Mouse (Mus musculus) CH12.LX (cell line): ENCODE measurements around the gene Gm20671. TPM values are rescaled to one million over a fixed set of nuclear protein-coding genes. Genes with fewer than 3 reads are reported as not detected.

Experiments
- DNase-seq: peaks from one replicate; pipeline ENCODE4 v3.0.0-alpha.2; 2013; ENCODE audit errors: extremely low read depth
- H3K27ac ChIP-seq: 2 replicates; pipeline ENCODE4 v1.5.1; 2012; ENCODE audit warnings: low read depth, mild to moderate bottlenecking, control low read depth, moderate library complexity; ENCODE audit not compliant: insufficient read depth
- H3K27me3 ChIP-seq: replicated peaks from 2 replicates; pipeline ENCODE3; 2012; ENCODE audit warnings: inconsistent platforms
- H3K36me3 ChIP-seq, 2 experiments: replicated peaks in 1 of 2; 2 replicates each; pipeline versions ENCODE3 to v1.6.1; 2012; ENCODE audit warnings: inconsistent platforms in 1 of 2, low read length in 1 of 2, mild to moderate bottlenecking in 1 of 2, mixed read lengths in 1 of 2, moderate library complexity in 1 of 2; ENCODE audit not compliant: control insufficient read depth in 1 of 2, insufficient read depth in 1 of 2
- H3K4me1 ChIP-seq, 2 experiments: 2 replicates each; pipeline ENCODE4 v1.6.1; 2012; ENCODE audit warnings: inconsistent platforms in 1 of 2, moderate library complexity in 1 of 2; ENCODE audit not compliant: insufficient read depth in 2 of 2, control insufficient read depth in 1 of 2
- H3K4me2 ChIP-seq: 2 replicates; pipeline ENCODE4 v1.6.1; 2012; ENCODE audit warnings: low read depth, mild to moderate bottlenecking, control low read depth; ENCODE audit not compliant: poor library complexity, insufficient read depth, severe bottlenecking
- H3K4me3 ChIP-seq, 3 experiments: fragments of 150-350 bp in 1 of 3; sonication (generic) in 1 of 3; replicated peaks in 1 of 3; 2 replicates each; pipeline versions ENCODE3 to v1.5.1; 2011 to 2012; ENCODE audit warnings: low read depth in 2 of 3, low read length in 2 of 3, mild to moderate bottlenecking in 2 of 3, moderate library complexity in 2 of 3, control low read depth in 1 of 3, improper control_type of control experiment in 1 of 3, inconsistent platforms in 1 of 3, mixed read lengths in 1 of 3; ENCODE audit not compliant: poor library complexity in 1 of 3
- H3K79me2 ChIP-seq: replicated peaks from 2 replicates; pipeline ENCODE4 v1.6.1; 2012; ENCODE audit warnings: mild to moderate bottlenecking, moderate library complexity; ENCODE audit not compliant: control insufficient read depth, poor library complexity, insufficient read depth, severe bottlenecking; ENCODE audit errors: extremely low read depth
- H3K9ac ChIP-seq: 2 replicates; pipeline ENCODE4 v1.6.1; 2012; ENCODE audit warnings: low read depth, mild to moderate bottlenecking, control low read depth, moderate library complexity; ENCODE audit not compliant: insufficient read depth
- H3K9me3 ChIP-seq: replicated peaks from 2 replicates; pipeline ENCODE3; 2012; ENCODE audit warnings: low read length, inconsistent platforms, mixed read lengths
- BHLHE40 ChIP-seq: IDR thresholded peaks from 2 replicates; pipeline ENCODE4 v1.6.1; 2011; ENCODE audit warnings: mild to moderate bottlenecking, low read depth, low read length, improper control_type of control experiment
- CHD1 ChIP-seq: IDR thresholded peaks from 2 replicates; pipeline ENCODE4 v1.6.1; 2012; ENCODE audit warnings: low read depth, low read length, improper control_type of control experiment, inconsistent platforms
- CHD2 ChIP-seq: IDR thresholded peaks from 2 replicates; pipeline ENCODE4 v1.6.1; 2011; ENCODE audit warnings: low read length, improper control_type of control experiment
- CTCF ChIP-seq, 2 experiments: IDR thresholded peaks in 1 of 2; conservative IDR thresholded peaks in 1 of 2; 2 replicates each; pipeline ENCODE4 v1.5.1; 2011 to 2012; ENCODE audit warnings: low read depth in 2 of 2, low read length in 2 of 2, improper control_type of control experiment in 1 of 2, inconsistent platforms in 1 of 2, mild to moderate bottlenecking in 1 of 2, moderate library complexity in 1 of 2
- ETS1 ChIP-seq: conservative IDR thresholded peaks from 2 replicates; pipeline ENCODE4 v1.6.1; 2012; ENCODE audit warnings: low read depth, mild to moderate bottlenecking, inconsistent platforms, low read length, improper control_type of control experiment, moderate library complexity
- JUN ChIP-seq: IDR thresholded peaks from 2 replicates; pipeline ENCODE4 v1.6.1; 2011; ENCODE audit warnings: low read depth, mild to moderate bottlenecking, low read length, improper control_type of control experiment, moderate library complexity; ENCODE audit not compliant: insufficient read depth
- JUND ChIP-seq: conservative IDR thresholded peaks from 2 replicates; pipeline ENCODE4 v1.6.1; 2011; ENCODE audit warnings: low read depth, low read length, improper control_type of control experiment
- KAT2A ChIP-seq: IDR thresholded peaks from 2 replicates; pipeline ENCODE4 v1.6.1; 2012; ENCODE audit warnings: low read length, improper control_type of control experiment, inconsistent platforms; ENCODE audit not compliant: insufficient replicate concordance
- MAX ChIP-seq: IDR thresholded peaks from 2 replicates; pipeline ENCODE4 v1.6.1; 2011; ENCODE audit warnings: low read length, improper control_type of control experiment
- MEF2A ChIP-seq: IDR thresholded peaks from 2 replicates; pipeline ENCODE4 v1.6.1; 2014; ENCODE audit warnings: low read depth, mild to moderate bottlenecking, inconsistent platforms, low read length, improper control_type of control experiment, borderline replicate concordance
- NELFE ChIP-seq: IDR thresholded peaks from 2 replicates; pipeline ENCODE4 v1.6.1; 2011; ENCODE audit warnings: low read depth, low read length, improper control_type of control experiment
- NRF1 ChIP-seq: IDR thresholded peaks from 2 replicates; pipeline ENCODE4 v1.6.1; 2014; ENCODE audit warnings: low read depth, mild to moderate bottlenecking, inconsistent platforms, low read length, improper control_type of control experiment, moderate library complexity
- PAX5 ChIP-seq: IDR thresholded peaks from 2 replicates; pipeline ENCODE4 v1.6.1; 2012; ENCODE audit warnings: low read length, inconsistent platforms, mixed read lengths
- POLR2A ChIP-seq: IDR thresholded peaks from 2 replicates; pipeline ENCODE4 v1.6.1; 2011; ENCODE audit warnings: low read depth, mild to moderate bottlenecking, improper control_type of control experiment, low read length
- TBP ChIP-seq: conservative IDR thresholded peaks from 2 replicates; pipeline ENCODE4 v1.6.1; 2011; ENCODE audit warnings: low read depth, low read length, improper control_type of control experiment
- TCF12 ChIP-seq: IDR thresholded peaks from 2 replicates; pipeline ENCODE4 v1.6.1; 2014; ENCODE audit warnings: low read depth, mild to moderate bottlenecking, inconsistent platforms, low read length, improper control_type of control experiment
- UBTF ChIP-seq: IDR thresholded peaks from 2 replicates; pipeline ENCODE4 v1.6.1; 2012; ENCODE audit warnings: low read depth, mild to moderate bottlenecking, inconsistent platforms, low read length, improper control_type of control experiment, moderate library complexity
- USF1 ChIP-seq: IDR thresholded peaks from 2 replicates; pipeline ENCODE4 v1.6.1; 2014; ENCODE audit warnings: low read depth, mild to moderate bottlenecking, inconsistent platforms, low read length, improper control_type of control experiment
- ZKSCAN1 ChIP-seq: IDR thresholded peaks from 2 replicates; pipeline ENCODE4 v1.6.1; 2012; ENCODE audit warnings: low read depth, inconsistent platforms, low read length, improper control_type of control experiment, borderline replicate concordance
- ZNF384 ChIP-seq: IDR thresholded peaks from 2 replicates; pipeline ENCODE4 v1.6.1; 2012; ENCODE audit warnings: low read depth, low read length, improper control_type of control experiment, inconsistent platforms
- dilution Hi-C: fragments of 300-500 bp; cut with MboI; formaldehyde crosslinking; loops from 2 replicates; pipeline ENCODE4 v1.14.3; 2020; ENCODE audit warnings: low sequenced_read_pairs; ENCODE audit not compliant: extremely low pct_unique_long_range_greater_than_20kb, extremely low pct_ligation_motif_present
- in situ Hi-C: fragments of 300-500 bp; cut with MboI; formaldehyde crosslinking; loops from 3 replicates; pipeline ENCODE4 v1.14.3; 2019; ENCODE audit warnings: low sequenced_read_pairs, low pct_ligation_motif_present, low pct_unique_long_range_greater_than_20kb, mixed read lengths
- polyA plus RNA-seq: library from polyadenylated mRNA; unstranded; fragments of >175 nt; gene quantifications from 2 replicates; pipeline ENCODE4 v1.2.1, GENCODE M21; 2012; ENCODE audit warnings: low read depth; ENCODE audit not compliant: insufficient read length
- total RNA-seq, 2 experiments: library from RNA; depleted of rRNA; stranded (reverse); fragments of 300-350 nt in 1 of 2; fragments of >200 nt in 1 of 2; gene quantifications; 2 replicates each; pipeline ENCODE4 v1.2.3; 2012 to 2014

Gm20671 gene
- total and polyA plus RNA-seq, 3 experiments, result 0.81 TPM; not detected in 2

GRCm38 (mm10) chr5:32781596-32781995 is 45.3 kb downstream of the Gm20671 start:
- dilution Hi-C loops, result no loop called here
- Histone ChIP-seq H3K36me3 (peaks cover 4 to 62% of the 10 kb centered on the region in 2 experiments), H3K27ac (no peak overlapping the region), H3K4me1 (peaks cover 3 to 48% of the 10 kb centered on the region in 2 experiments; a peak in 3 of 4 replicates), H3K4me3 (no peak overlapping the region), H3K79me2 (peaks cover 12% of the 10 kb centered on the region), H3K27me3 (no peaks in the 10 kb centered on the region), H3K4me2 (no peak overlapping the region), H3K9me3 (no peaks in the 10 kb centered on the region), H3K9ac (no peak overlapping the region)
- no peak for TF ChIP-seq PAX5
- TF ChIP-seq MEF2A, result no peak
- no peak for TF ChIP-seq JUN
- no peak for TF ChIP-seq ETS1
- no peak for TF ChIP-seq BHLHE40
- TF ChIP-seq POLR2A, result no peak
- no peak for TF ChIP-seq NELFE
- TF ChIP-seq TCF12, result no peak
- TF ChIP-seq CHD2, result no peak
- no peak for TF ChIP-seq TBP
- no peak for TF ChIP-seq ZNF384
- TF ChIP-seq NRF1, result no peak
- no peak for TF ChIP-seq MAX
- no peak for TF ChIP-seq ZKSCAN1
- DNase-seq, result no peak
- in situ Hi-C loops, result no loop called here

- Histone ChIP-seq H3K9ac (no peak overlapping the region), H3K4me2 (no peak overlapping the region), H3K4me1 (peaks cover 0 to 36% of the 10 kb centered on the region in 2 experiments; a peak in 1 of 4 replicates), H3K79me2 (peaks cover 16% of the 10 kb centered on the region), H3K36me3 (peaks cover 17 to 80% of the 10 kb centered on the region in 2 experiments), H3K9me3 (no peaks in the 10 kb centered on the region), H3K27me3 (no peaks in the 10 kb centered on the region), H3K4me3 (no peak overlapping the region), H3K27ac (no peak overlapping the region)
- no peak for TF ChIP-seq CHD1
- no peak for TF ChIP-seq CHD2
- no peak for TF ChIP-seq USF1
- TF ChIP-seq NRF1, result no peak
- TF ChIP-seq MEF2A, result no peak
- TF ChIP-seq UBTF, result no peak
- no peak for TF ChIP-seq CTCF (conservative IDR thresholded peaks at IDR 0.05 in 1 of 2, IDR thresholded peaks at IDR 0.05 in 1 of 2; ENCODE audit: low read depth in 2 of 2, low read length in 2 of 2)
- no peak for TF ChIP-seq JUND
- TF ChIP-seq KAT2A, result no peak
- no peak for DNase-seq
- in situ Hi-C loops (no loop called here), dilution Hi-C loops (no loop called here)
Measured at GRCm38 (mm10) chr5:32778168-32778567, 48.7 kb downstream of the Gm20671 start.
